Mouse (Mus musculus): ENCODE results near the gene Igf2r. TPM values are rescaled to one million over a fixed set of nuclear protein-coding genes. Genes with fewer than 3 reads are reported as not detected.

Igf2r gene
- total RNA-seq, 2 experiments from 2014 or later: 44.6 to 45.8 TPM

GRCm38 (mm10) chr17:12782861-12783847, 13.7 kb upstream of the Igf2r start:
- no peak for DNase-seq

- no peak for DNase-seq
Measured at GRCm38 (mm10) chr17:12781101-12781500, 11.6 kb upstream of the Igf2r start.

- DNase-seq: no peak
Measured at GRCm38 (mm10) chr17:12780125-12780524, 10.7 kb upstream of the Igf2r start.

- no peak for DNase-seq
Measured at GRCm38 (mm10) chr17:12779442-12779841, 10.0 kb upstream of the Igf2r start.

- no peak for DNase-seq
Measured at GRCm38 (mm10) chr17:12773956-12774355, 4.5 kb upstream of the Igf2r start.

GRCm38 (mm10) chr17:12770500-12770899, 1.0 kb upstream of the Igf2r start:
- DNase-seq: no peak

- DNase-seq: no peak
Measured at GRCm38 (mm10) chr17:12768415-12769379, 767 bp downstream of the Igf2r start.

GRCm38 (mm10) chr17:12767294-12767852, 2.1 kb downstream of the Igf2r start:
- no peak for DNase-seq

- DNase-seq: no peak
Measured at GRCm38 (mm10) chr17:12763412-12763811, 6.1 kb downstream of the Igf2r start.

GRCm38 (mm10) chr17:12760355-12761146, 8.9 kb downstream of the Igf2r start:
- no peak for DNase-seq

- DNase-seq: peak; percentile 89
Measured at GRCm38 (mm10) chr17:12759646-12760074, 9.8 kb downstream of the Igf2r start.

GRCm38 (mm10) chr17:12758701-12759455, 10.6 kb downstream of the Igf2r start:
- peak; percentile 51 for DNase-seq

GRCm38 (mm10) chr17:12757990-12758389, 11.5 kb downstream of the Igf2r start:
- peak; percentile 41 for DNase-seq

- DNase-seq: no peak
Measured at GRCm38 (mm10) chr17:12757161-12757560, 12.3 kb downstream of the Igf2r start.

- DNase-seq: no peak
Measured at GRCm38 (mm10) chr17:12755951-12756350, 13.5 kb downstream of the Igf2r start.

GRCm38 (mm10) chr17:12755146-12755545, 14.3 kb downstream of the Igf2r start:
- no peak for DNase-seq

- DNase-seq: no peak
Measured at GRCm38 (mm10) chr17:12754243-12755007, 15.0 kb downstream of the Igf2r start.

GRCm38 (mm10) chr17:12753050-12753449, 16.4 kb downstream of the Igf2r start:
- DNase-seq: no peak

- DNase-seq: no peak
Measured at GRCm38 (mm10) chr17:12751641-12752040, 17.8 kb downstream of the Igf2r start.

- no peak for DNase-seq
Measured at GRCm38 (mm10) chr17:12751218-12751617, 18.2 kb downstream of the Igf2r start.
